In genomic region chr12:105935441-105935880, GRCm38 (mm10) we compare ENCODE assay signal across 8 mouse cellular contexts.
DNase-seq lines count a peak whose midpoint lies in the region; ATAC-seq and TF ChIP-seq lines count a peak whose summit lies in the region.

No protein-coding gene starts in this region.

- H3K9me3 ChIP-seq in megakaryocyte, embryonic 14.5 days = peaks cover 33% of the 10 kb centered on the region
- H3K9me3 ChIP-seq in hindbrain, postnatal 0 days (ENCODE audit: low read length) = no peaks in the 10 kb centered on the region
- no peaks in the 10 kb centered on the region for H3K9me3 ChIP-seq in liver, postnatal 0 days (ENCODE audit: low read length)

- DNase-seq in cerebellum, postnatal 25 days = peak; percentile 13 to 20
- DNase-seq in cerebellum, adult 11-12 months = no peak
- peak; percentile 63 for DNase-seq in hindbrain, postnatal 0 days (ENCODE audit: low spot score)
- no peak for DNase-seq in liver, postnatal 0 days
- peak; percentile 3 for DNase-seq in splenic B cell, adult 2 months (ENCODE audit: low read depth, low spot score)
- DNase-seq in urinary bladder, adult 18-20 months (ENCODE audit: low spot score in 2 of 2) = no peak

- ATAC-seq in megakaryocyte, adult 5-6 weeks (ENCODE audit: poor library complexity, severe bottlenecking) = no peak
- peak; percentile 40; the same call in 1 of the 2 replicates for ATAC-seq in hindbrain, postnatal 0 days
- no peak for ATAC-seq in liver, postnatal 0 days

- peak overlapping the region; percentile 86 for H3K4me3 ChIP-seq in megakaryocyte, embryonic 14.5 days (replicated peaks)
- peak overlapping the region; percentile 6; the same call in 1 of the 2 replicates for H3K4me3 ChIP-seq in hindbrain, postnatal 0 days (ENCODE audit: low read length)
- peak overlapping the region; percentile 22 for H3K4me3 ChIP-seq in liver, postnatal 0 days (ENCODE audit: low read depth, low read length)

- no peak for TF ChIP-seq CTCF in hindbrain, postnatal 0 days (IDR thresholded peaks at IDR 0.05; ENCODE audit: low read depth)
- TF ChIP-seq CTCF in liver, postnatal 0 days (IDR thresholded peaks at IDR 0.05; ENCODE audit: low read depth) = no peak

- H3K27me3 ChIP-seq in megakaryocyte, embryonic 14.5 days (replicated peaks) = peaks cover 44% of the 10 kb centered on the region
- no peaks in the 10 kb centered on the region for H3K27me3 ChIP-seq in hindbrain, postnatal 0 days (ENCODE audit: insufficient read depth, low read length)
- 0 out of 2 replicates have a peak, but pooled peaks cover 7% of the 10 kb centered on the region for H3K27me3 ChIP-seq in liver, postnatal 0 days (ENCODE audit: insufficient read depth, low read length)
- H3K27me3 ChIP-seq in splenic B cell, adult 2 months (ENCODE audit: control insufficient read depth, insufficient read depth, low read length, poor library complexity, severe bottlenecking) = no peaks in the 10 kb centered on the region

- no peaks in the 10 kb centered on the region for H3K36me3 ChIP-seq in megakaryocyte, embryonic 14.5 days (replicated peaks; ENCODE audit: low read length)
- H3K36me3 ChIP-seq in hindbrain, postnatal 0 days (ENCODE audit: insufficient read depth, low read length) = no peaks in the 10 kb centered on the region
- H3K36me3 ChIP-seq in liver, postnatal 0 days (replicated peaks; ENCODE audit: insufficient read depth, low read length) = no peaks in the 10 kb centered on the region
- no peaks in the 10 kb centered on the region for H3K36me3 ChIP-seq in splenic B cell, adult 2 months (ENCODE audit: control insufficient read depth, insufficient read depth, low read length, poor library complexity, severe bottlenecking)

- H3K9ac ChIP-seq in hindbrain, postnatal 0 days (replicated peaks; ENCODE audit: low read length) = no peak overlapping the region
- H3K9ac ChIP-seq in liver, postnatal 0 days (replicated peaks) = no peak overlapping the region

- no peak for TF ChIP-seq EP300 in liver, postnatal 0 days (IDR thresholded peaks at IDR 0.05; ENCODE audit: low read depth)

- H3K4me2 ChIP-seq in hindbrain, postnatal 0 days (ENCODE audit: low read depth, low read length) = peak overlapping the region; percentile 38
- H3K4me2 ChIP-seq in liver, postnatal 0 days (ENCODE audit: low read depth, low read length) = peak overlapping the region; percentile 60

- WGBS in hindbrain, postnatal 0 days = 7% methylated on average over 19 of the region's 22 CpGs
- WGBS in liver, postnatal 0 days (ENCODE audit: insufficient replicate concordance) = 8% methylated on average over 17 of the region's 22 CpGs

- peaks cover 16% of the 10 kb centered on the region for H3K4me1 ChIP-seq in megakaryocyte, embryonic 14.5 days
- peaks cover 4% of the 10 kb centered on the region; the same call in 1 of the 2 replicates for H3K4me1 ChIP-seq in hindbrain, postnatal 0 days (ENCODE audit: insufficient read depth, low read length)
- H3K4me1 ChIP-seq in liver, postnatal 0 days (ENCODE audit: insufficient read depth) = peaks cover 2% of the 10 kb centered on the region; the same call in 1 of the 2 replicates

- H3K27ac ChIP-seq in hindbrain, postnatal 0 days = no peak overlapping the region
- H3K27ac ChIP-seq in liver, postnatal 0 days (ENCODE audit: low read depth) = no peak overlapping the region

Comparison
In these comparisons a context has a peak if more than half of its experiments do, and no peak if none do; other contexts are left out.
1. DNase-seq: peak in cerebellum, postnatal 25 days (2 of 2), hindbrain, postnatal 0 days (single experiment) and splenic B cell, adult 2 months (single experiment); none in cerebellum, adult 11-12 months (single experiment), liver, postnatal 0 days (single experiment) and urinary bladder, adult 18-20 months (0 of 2).
2. H3K4me3 ChIP-seq: peak in every context shown above with its lines; median percentile 86 in megakaryocyte, embryonic 14.5 days; 22 in liver, postnatal 0 days; 6 in hindbrain, postnatal 0 days.